Mouse (Mus musculus) retina, postnatal 7 days (tissue): ENCODE measurements around the gene Erbb2.

Experiments
- DNase-seq: peaks from one replicate; pipeline ENCODE4 v3.0.0-alpha.2; 2012; ENCODE audit warnings: low read depth, low spot score

Gene Erbb2

DNA sequence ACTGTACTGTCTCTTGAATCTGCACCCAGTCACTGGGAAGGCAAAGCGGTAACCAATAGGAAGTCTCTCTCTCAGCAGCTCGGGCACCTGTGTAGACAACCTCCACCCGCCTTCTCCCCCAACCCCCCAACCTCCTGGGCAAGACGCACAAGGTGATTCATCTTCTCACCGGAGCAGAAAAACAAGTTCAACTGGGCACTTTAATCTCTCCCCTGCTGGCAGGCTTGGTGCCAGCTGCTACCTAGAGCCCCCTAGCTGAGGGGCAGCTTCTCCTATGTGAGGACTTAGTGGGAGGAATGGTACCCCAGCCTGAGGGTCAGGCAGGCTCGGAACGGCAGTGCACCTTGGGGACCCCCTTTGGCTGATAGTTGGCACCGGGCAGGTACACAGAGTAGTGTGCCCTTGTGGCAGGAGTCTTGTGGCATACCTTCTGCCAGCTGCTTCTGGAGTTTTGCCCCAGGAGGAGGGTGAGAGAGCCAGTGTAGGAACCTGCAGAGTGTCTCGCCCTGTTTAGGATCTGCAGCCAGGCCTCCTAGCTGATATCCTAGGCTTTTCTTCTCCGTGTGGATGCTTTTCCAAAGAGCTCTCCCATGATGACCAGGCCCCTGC is 6.8 kb downstream of the Erbb2 start:
- no peak for DNase-seq

DNA sequence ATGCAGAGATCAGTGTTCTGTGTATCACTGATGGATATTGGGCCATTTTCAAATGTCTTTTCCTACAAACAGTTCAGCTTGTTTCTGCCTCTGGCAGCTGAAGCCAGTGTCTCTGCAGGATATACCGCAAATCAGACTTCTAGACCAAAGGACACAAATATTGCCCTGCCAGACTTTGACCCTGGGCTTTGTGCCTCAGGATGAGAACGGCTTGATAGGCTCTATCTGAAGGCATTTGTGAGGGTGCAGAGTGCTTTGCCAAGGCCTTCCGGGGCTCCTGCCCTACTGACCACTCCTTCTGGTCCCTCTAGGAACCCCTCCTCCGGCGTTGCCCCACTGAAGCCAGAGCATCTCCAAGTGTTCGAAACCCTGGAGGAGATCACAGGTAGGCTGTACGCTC is 14.3 kb downstream of the Erbb2 start:
- DNase-seq: no peak

DNA sequence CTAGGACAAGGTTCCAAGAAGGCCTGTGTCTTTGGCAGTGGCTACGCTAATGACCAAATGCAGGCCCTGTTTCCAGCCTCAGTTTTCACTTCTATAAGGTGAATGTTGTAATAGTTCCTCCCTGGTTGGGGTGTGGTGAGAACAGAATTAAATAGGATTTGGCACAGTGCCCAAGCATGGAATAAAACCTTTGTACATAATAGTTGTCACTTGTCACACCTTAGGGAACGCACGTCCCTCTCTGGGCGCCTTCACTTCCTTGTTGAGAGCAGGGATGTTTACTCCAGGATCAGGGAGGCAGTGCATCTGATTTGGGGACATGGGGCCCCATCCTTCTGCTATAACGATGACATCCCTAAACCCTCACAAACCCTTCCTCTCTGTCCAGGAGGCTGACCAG is 16.2 kb downstream of the Erbb2 start:
- no peak for DNase-seq

DNA sequence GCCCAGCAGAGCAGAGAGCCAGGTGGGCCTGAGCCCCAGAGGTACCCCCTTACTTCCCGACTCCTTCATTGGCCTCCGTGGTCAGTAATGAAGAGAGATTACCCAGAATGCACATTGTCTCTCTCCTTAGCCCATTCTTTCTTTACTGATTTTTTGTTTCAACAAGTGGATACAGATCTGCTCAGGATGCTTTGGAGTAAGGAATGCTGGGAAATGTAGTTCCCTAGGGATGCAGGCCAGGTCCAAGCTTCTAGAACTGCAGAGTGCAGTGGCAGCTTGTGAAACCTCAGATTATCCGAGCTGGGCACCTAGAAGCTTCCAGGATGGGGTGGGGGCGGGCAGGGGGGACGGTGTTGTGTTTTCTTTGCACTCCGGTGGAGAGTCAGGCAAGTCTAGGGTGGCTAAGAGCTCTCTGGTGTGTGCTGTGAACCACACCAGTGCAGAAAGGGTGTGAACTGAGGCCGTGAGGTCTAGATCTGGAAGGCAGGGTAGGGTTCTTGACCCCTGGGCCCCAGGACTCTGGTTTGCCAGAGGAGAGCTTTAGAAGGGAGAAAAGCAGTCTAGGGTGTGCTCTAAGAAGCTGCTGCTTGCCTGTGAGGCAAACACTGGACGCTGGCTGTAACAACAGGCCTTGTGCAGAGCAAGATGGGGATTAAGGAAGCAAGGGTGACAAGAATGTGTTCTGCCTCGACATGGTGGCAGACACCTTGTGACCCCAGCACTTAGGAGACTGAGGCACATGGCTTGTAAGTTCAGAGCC is 19.7 kb downstream of the Erbb2 start:
- no peak for DNase-seq

DNA sequence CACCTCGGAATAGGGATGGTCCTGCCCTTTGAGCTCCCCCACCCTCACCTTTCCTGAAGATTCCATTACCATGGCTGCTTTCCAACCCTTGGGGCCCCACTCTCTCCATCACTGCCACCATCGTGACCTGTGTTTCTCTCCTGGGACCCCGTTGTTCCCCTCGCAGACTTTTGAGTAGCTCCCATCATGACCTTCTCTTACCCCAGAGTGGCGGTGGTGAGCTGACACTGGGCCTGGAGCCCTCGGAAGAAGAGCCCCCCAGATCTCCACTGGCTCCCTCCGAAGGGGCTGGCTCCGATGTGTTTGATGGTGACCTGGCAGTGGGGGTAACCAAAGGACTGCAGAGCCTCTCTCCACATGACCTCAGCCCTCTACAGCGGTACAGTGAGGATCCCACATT is 23.5 kb downstream of the Erbb2 start:
- no peak for DNase-seq

DNA sequence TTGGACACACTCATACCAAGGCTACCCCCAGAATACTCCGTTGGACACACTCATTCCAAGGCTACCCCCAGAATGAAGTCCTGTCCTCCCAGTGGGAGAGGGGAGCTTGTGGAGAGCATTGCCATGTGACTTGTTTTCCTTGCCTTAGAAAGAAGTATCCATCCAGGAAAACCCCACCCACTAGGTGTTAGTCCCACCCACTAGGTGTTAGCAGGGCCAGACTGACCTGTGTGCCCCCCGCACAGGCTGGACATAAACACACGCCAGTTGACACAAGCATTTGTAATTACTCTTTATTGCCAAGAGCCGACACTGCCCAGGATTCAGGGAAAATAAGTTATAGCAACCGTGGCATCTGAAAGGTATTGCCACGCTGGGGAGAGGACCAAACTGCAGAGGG is 25.2 kb downstream of the Erbb2 start:
- DNase-seq: no peak

DNA sequence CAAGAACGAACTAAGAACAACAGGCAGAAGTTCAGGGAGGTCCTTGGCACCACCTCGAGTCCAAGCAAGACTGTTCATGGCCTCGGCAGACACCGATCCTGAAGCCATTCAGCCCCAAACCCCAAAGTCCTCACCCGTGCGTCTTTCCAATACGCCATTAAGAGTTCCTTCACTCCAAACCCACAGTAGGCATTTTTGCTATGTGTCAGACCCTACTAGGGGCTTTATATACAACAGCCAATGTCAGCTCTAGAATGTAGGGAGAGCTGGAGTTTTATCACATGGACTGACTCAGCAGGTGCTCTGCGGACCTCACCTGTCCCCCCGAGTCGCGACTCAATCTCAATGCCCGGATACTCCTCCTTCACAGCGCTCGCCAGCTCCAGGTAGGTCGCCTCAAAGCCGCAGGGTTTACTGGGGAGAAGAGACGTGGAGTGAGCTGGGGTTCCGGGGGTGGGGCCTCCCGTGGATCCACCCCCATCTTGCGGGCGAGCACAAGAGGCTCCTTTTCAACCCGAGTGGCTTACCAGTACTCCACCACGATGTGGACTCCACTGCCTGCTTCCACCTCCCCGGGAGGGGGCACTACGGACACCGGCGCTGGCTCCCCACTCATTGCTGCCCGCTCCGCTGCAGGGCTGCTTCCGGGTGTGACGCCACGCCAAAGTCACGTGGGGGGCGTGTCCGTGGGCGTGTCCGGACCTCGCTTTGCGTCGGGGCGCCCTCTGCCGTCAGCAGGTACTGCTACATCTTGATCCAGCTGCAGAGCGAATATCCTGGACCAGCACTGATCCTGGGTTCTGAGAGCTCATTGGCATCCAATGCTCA is 26.3 kb downstream of the Erbb2 start, which contains the start of gene Mien1:
Gene Mien1 (minus strand): TSS at position 661 of the 828 bp plus-strand sequence.
- DNase-seq: peak; percentile 89

DNA sequence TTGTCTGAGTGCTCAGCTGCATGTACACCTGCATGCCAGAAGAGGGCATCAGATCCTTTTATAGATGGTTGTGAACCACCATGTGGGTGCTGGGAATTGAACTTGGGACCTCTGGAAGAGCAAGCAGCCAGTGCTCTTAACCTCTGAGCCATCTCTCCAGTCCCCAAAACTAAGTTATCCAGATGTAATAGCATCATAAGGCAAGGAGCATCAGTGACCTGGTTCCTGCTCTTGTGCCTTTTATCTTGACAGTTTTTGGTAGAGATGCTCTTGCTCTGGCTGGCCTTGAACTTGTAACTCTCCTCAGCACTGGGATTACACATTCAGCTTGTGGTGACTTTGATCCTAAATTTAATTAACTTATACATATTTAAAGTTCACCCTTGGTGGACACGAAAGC is 31.4 kb downstream of the Erbb2 start:
- DNase-seq: no peak

DNA sequence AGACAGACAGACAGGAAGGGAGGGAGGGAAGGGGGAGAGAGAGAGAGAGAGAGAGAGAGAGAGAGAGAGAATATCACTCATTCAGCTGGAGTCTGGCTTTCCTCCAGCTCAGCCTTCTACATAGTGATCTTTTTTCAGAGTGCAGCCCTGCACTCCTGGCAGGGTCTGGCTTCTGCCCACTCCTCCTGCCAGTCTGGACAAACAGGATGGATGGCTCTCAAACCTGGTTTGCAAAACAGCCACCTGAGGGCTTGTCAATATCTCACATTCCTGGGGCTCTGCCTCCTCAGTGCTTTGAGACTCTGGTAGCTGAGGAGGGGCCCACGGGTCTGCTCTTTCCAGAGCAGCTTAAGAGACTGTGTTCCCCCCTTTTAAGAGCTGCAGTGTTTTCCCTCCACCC is 33.0 kb downstream of the Erbb2 start:
- no peak for DNase-seq

DNA sequence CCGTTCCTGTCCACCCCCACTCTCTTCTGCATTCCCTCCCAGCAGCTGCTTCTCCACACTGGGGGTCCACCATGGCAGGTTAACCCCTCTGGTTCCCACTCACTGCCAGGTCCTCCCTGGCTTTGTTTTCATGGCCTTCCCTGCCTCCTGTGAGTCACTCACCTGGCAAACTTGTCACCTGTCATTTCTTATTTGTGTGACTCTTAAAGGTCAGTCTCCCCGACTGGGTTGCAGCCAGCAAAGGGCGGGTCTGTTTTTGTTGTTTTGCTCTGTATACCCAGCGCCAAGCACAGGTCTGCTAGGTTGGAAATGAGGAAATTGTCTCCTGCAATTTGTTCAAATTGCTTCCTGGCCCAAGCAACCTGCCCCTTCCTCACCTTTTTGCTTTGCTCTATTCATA is 33.4 kb downstream of the Erbb2 start:
- DNase-seq: no peak

DNA sequence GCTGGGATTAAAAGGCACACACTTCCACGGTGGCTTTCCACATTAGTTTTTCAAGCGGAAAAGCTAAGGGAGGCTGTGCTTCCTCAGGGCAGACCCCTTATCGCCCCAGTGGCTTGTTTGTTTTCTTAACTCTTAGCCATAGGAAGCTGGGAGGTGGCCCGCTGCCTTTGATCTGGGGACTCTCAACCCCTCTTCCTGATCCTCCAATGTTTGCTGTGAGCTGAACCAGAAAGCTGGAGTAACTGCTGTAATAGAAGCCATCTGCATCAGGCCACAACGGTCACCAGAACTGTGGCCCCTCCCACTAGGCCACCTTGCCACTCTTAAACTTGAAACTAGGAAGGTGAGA is 33.9 kb downstream of the Erbb2 start, which contains the start of gene Grb7:
Gene Grb7 (plus strand): TSS at position 182 of the 349 bp plus-strand sequence.
- DNase-seq: no peak

DNA sequence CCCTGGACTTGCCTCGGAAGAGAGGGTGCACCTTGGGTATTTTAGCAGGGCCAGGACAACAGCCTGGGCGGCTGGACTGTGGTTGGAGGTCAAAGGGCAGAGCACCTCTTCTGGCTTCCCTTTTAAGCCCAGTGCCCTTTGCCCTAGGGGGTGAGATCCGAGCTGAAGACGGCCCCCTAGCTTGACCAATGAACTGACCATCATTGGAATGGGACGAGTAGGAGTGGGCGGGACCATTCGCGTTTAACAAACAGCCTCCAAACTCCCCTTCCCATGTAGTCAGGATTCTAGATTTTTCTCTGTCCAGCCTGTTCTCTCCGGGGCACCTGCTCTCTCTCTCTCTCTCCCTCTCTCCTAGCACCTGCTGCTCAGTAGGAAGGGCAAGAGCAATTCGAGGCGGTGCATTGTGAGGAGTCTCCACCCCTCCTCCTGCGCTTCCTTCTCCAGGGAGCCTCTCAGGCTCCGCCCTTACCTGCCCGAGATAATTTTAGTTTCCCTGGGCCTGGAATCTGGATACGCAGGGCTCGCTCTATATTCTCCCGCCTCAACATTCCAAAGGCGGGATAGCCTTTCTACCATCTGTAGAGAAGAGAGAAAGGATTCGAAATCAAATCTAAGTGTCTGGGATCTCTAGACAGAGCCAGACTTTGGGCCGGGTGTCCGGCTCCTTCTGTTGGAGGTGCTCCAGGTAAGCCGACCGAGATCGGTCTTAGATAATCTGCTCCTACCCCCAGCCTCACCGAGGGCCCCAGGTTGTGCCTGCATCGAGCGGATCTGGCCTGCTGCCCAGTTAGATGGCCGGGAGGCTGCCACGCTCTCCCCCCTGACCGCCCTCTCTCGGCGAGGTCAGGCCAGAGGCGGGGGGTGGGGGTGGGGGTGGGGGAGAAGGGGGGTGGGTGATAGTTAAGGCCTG is 34.5 kb downstream of the Erbb2 start:
- peak; percentile 20 for DNase-seq

DNA sequence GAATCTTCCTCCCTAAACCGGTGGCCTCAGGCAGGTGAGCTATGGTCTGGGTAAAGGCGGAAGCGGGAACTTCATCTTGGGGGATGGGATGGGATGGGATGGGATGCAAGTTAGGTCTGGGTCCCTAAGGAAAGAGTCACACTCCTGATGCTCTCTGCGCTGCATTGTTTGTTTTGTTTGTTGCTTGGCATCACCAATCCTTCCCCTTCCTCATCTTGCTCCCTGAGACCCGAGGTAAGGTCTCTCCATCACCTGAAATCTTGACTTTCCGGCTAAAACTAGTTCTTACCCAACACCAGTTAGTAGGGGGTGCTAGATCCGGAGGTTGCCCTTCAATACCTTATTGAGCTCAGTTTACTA is 35.2 kb downstream of the Erbb2 start:
- no peak for DNase-seq

DNA sequence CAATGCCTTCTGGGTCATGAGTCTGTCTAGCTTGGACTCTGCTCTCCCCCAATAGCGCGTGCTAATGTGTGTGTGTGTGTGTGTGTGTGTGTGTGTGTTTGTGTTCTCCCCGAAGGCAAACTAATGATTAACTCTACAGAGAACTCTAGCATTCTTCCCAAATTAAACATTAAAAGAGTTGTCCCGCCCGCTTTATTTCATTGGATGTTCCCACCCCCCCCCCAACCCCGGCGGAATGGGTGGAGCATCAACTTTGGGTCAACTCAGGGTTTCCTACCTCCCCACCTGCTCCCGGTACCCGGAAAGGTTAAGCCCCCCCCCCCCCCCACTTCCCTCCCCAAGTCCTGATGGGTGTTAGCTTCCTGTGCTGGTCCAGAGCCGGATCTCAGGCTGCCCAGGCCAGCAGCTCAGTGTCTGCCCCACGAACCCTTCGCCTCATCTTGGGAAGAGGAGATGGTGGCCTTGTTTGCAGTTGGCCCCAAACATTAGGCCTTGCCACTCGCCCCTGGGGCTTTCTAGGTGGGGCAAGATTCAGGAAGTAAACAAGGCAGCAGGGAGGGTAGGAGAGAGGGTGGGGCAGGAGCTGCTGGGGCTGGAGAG is 36.0 kb downstream of the Erbb2 start:
- DNase-seq: no peak

DNA sequence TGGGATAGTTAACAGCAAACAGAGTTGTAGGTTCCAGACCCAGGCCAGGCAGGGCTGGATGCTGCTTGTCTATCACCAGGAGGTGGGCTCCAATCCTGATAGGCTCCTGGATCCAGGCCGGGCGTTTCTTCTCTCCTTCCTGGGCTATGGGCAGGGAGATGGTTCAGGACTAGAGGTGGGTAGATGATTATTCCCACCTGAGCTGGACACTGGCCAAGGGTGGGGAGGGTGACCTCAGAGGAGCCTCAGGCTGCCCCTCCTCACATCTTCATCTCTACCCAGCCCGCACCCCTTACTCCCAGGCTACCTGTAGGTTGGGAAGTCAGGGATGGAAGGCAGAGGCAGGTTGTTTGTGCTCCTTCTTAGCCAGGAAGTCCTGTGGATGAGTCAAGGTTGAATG is 37.1 kb downstream of the Erbb2 start:
- DNase-seq: no peak

DNA sequence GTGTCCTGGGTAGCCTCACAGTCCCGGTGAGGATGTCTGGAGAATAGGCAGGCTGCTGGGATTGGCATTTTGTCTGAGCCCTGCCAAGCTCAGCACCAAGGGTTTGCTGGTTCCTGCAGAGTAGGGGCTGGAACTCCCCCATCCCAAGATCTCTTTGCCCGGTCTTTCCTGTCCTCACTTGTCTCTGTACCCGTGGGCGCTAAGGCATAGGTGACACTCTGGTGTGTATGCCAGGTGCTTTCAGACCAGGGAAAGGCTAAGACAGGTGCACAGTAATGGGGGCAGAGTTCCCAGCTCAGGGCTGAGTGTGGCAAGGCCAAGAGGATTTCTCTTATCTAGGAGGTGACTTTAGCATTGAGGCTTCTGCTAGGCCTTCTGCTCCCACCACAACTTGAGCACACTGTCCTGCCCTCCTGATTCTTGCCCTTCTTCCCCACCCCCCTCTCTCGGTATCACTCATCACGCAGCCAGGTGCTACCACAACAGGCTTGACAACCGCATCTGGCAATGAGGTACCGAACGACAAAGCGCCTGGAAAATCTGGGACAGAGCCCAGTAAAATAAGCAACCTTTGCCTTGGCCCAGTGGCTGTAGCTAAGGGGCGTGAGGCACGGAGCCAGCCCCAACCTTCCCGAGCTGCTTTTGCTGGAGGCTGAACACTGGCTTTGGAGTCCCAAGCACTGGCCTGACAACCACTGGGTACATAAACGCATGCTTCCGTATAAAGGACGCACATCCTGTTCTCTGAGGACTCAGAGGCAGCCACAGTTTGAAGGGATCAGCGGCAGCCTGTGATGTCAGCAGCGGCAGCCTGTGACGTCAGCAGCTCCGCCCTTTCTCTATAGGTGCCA is 37.9 kb downstream of the Erbb2 start:
- no peak for DNase-seq

DNA sequence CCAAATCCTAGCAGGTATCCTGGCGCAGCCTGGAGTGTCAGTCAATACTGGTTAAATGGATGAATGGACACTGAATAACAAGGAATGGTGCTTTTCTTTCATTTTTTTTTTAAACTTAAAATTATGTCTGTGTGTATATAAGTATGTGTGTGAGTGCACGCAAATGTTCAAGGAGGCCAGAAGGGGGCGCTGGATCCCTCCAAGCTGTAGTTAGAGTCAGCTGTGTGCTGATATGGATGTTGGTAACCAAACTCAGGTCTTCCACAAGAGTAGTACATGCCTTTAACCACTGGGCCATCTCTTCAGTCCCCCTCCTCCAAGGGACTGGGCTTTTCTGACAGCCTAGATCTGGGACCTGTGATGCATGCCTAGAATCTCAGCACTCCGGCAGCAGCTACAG is 43.2 kb downstream of the Erbb2 start:
- no peak for DNase-seq

DNA sequence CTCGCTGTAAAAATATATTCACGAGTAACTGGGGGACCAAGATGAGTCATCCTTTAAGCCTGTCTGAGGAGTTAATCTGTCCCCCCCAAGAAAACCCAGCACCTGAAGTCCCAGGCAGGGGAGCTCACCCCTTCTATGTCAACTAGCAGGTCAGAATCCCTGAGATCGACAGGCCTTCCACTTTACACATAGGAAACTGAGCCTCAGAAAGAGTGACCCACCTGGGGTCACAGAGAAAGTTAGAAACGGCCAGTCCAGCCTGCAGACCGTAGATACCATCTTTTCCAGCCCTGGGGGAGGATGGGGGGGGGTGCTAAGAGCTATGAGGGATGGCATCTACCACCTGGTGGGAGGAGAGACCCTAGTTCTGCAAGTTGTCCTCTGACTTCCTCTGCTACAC is 44.3 kb downstream of the Erbb2 start:
- DNase-seq: no peak

DNA sequence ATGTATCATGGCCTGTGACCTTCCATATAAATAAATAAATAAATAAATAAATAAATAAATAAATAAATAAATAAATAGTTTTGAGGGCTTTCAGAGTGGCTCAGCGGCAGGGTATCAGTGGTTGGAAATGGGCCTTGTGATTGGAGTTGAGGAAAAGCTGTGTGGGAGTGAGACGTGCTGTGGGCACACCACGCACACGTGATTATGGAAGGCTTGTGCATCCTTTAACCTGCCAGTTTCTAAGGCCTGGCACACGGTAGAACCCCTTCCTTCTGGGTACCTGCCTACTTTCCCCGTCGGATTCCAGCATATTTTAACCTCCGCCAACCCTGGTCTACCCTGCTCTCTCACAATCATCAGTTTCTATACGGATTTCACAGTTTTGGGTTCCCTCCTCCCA is 44.7 kb downstream of the Erbb2 start:
- no peak for DNase-seq

DNA sequence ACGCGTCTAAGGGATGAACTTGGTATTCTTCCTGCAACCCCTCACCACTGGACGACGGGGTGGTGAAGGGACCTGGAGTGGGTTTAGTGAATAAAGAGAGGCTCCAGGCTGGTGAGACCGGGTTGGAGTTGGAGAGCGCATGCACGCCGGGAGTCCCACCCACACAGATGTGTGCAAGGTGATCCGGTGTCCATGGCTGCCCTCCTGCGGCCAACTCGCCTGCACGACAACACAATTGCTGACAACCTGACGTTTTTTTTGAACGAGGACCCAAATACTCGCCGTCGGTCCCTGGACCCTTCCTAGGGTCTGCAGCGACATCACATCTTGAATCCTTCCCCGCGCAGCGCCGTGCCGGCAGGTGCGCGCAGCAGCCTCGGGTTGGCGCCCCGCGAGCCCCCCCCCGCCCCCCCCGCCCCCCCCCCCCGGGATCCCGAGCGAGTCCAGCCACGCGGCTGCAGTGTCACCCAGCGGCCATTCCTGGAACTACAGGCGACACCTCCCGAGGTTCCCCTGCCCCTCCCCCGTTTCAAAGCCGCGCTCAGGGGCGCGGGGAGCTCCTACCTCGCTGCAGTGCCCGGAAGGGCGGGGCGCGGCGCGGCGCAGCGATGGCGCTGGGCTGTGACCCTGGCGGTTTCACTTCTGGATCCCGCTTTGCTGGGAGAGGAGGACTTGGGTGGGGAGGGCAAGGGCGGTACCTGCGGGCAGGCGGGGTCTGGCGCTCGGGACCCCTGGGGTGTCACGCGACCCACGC is 45.3 kb downstream of the Erbb2 start:
- DNase-seq: peak; percentile 83
